Mouse (Mus musculus) CH12.LX (cell line): Measurements from ENCODE around the gene H2-Ab1. TPM values are rescaled to one million over a fixed set of nuclear protein-coding genes. Genes with fewer than 3 reads are reported as not detected.

Experiments used
- DNase-seq: peaks from one replicate; pipeline ENCODE4 v3.0.0-alpha.2; 2013; ENCODE audit errors: extremely low read depth
- H3K27ac ChIP-seq: 2 replicates; pipeline ENCODE4 v1.5.1; 2012; ENCODE audit warnings: low read depth, mild to moderate bottlenecking, control low read depth, moderate library complexity; ENCODE audit not compliant: insufficient read depth
- H3K27me3 ChIP-seq: replicated peaks from 2 replicates; pipeline ENCODE3; 2012; ENCODE audit warnings: inconsistent platforms
- H3K36me3 ChIP-seq, 2 experiments: replicated peaks in 1 of 2; 2 replicates each; pipeline versions ENCODE3 to v1.6.1; 2012; ENCODE audit warnings: inconsistent platforms in 1 of 2, low read length in 1 of 2, mild to moderate bottlenecking in 1 of 2, mixed read lengths in 1 of 2, moderate library complexity in 1 of 2; ENCODE audit not compliant: control insufficient read depth in 1 of 2, insufficient read depth in 1 of 2
- H3K4me1 ChIP-seq, 2 experiments: 2 replicates each; pipeline ENCODE4 v1.6.1; 2012; ENCODE audit warnings: inconsistent platforms in 1 of 2, moderate library complexity in 1 of 2; ENCODE audit not compliant: insufficient read depth in 2 of 2, control insufficient read depth in 1 of 2
- H3K4me2 ChIP-seq: 2 replicates; pipeline ENCODE4 v1.6.1; 2012; ENCODE audit warnings: low read depth, mild to moderate bottlenecking, control low read depth; ENCODE audit not compliant: poor library complexity, insufficient read depth, severe bottlenecking
- H3K4me3 ChIP-seq, 3 experiments: fragments of 150-350 bp in 1 of 3; sonication (generic) in 1 of 3; replicated peaks in 1 of 3; 2 replicates each; pipeline versions ENCODE3 to v1.5.1; 2011 to 2012; ENCODE audit warnings: low read depth in 2 of 3, low read length in 2 of 3, mild to moderate bottlenecking in 2 of 3, moderate library complexity in 2 of 3, control low read depth in 1 of 3, improper control_type of control experiment in 1 of 3, inconsistent platforms in 1 of 3, mixed read lengths in 1 of 3; ENCODE audit not compliant: poor library complexity in 1 of 3
- H3K79me2 ChIP-seq: replicated peaks from 2 replicates; pipeline ENCODE4 v1.6.1; 2012; ENCODE audit warnings: mild to moderate bottlenecking, moderate library complexity; ENCODE audit not compliant: control insufficient read depth, poor library complexity, insufficient read depth, severe bottlenecking; ENCODE audit errors: extremely low read depth
- H3K9ac ChIP-seq: 2 replicates; pipeline ENCODE4 v1.6.1; 2012; ENCODE audit warnings: low read depth, mild to moderate bottlenecking, control low read depth, moderate library complexity; ENCODE audit not compliant: insufficient read depth
- H3K9me3 ChIP-seq: replicated peaks from 2 replicates; pipeline ENCODE3; 2012; ENCODE audit warnings: low read length, inconsistent platforms, mixed read lengths
- BHLHE40 ChIP-seq: IDR thresholded peaks from 2 replicates; pipeline ENCODE4 v1.6.1; 2011; ENCODE audit warnings: mild to moderate bottlenecking, low read depth, low read length, improper control_type of control experiment
- CHD1 ChIP-seq: IDR thresholded peaks from 2 replicates; pipeline ENCODE4 v1.6.1; 2012; ENCODE audit warnings: low read depth, low read length, improper control_type of control experiment, inconsistent platforms
- CHD2 ChIP-seq: IDR thresholded peaks from 2 replicates; pipeline ENCODE4 v1.6.1; 2011; ENCODE audit warnings: low read length, improper control_type of control experiment
- EP300 ChIP-seq: IDR thresholded peaks from 2 replicates; pipeline ENCODE4 v1.6.1; 2011; ENCODE audit warnings: low read length, improper control_type of control experiment
- ETS1 ChIP-seq: conservative IDR thresholded peaks from 2 replicates; pipeline ENCODE4 v1.6.1; 2012; ENCODE audit warnings: low read depth, mild to moderate bottlenecking, inconsistent platforms, low read length, improper control_type of control experiment, moderate library complexity
- GABPA ChIP-seq: IDR thresholded peaks from 2 replicates; pipeline ENCODE4 v1.6.1; 2012; ENCODE audit warnings: low read depth, low read length, improper control_type of control experiment, inconsistent platforms; ENCODE audit not compliant: insufficient replicate concordance
- IRF4 ChIP-seq: IDR thresholded peaks from 2 replicates; pipeline ENCODE4 v1.6.1; 2014; ENCODE audit warnings: low read depth, mild to moderate bottlenecking, inconsistent platforms, low read length, improper control_type of control experiment
- JUN ChIP-seq: IDR thresholded peaks from 2 replicates; pipeline ENCODE4 v1.6.1; 2011; ENCODE audit warnings: low read depth, mild to moderate bottlenecking, low read length, improper control_type of control experiment, moderate library complexity; ENCODE audit not compliant: insufficient read depth
- MAZ ChIP-seq: IDR thresholded peaks from 2 replicates; pipeline ENCODE4 v1.6.1; 2012; ENCODE audit warnings: low read depth, mild to moderate bottlenecking, inconsistent platforms, low read length, improper control_type of control experiment, moderate library complexity
- MEF2A ChIP-seq: IDR thresholded peaks from 2 replicates; pipeline ENCODE4 v1.6.1; 2014; ENCODE audit warnings: low read depth, mild to moderate bottlenecking, inconsistent platforms, low read length, improper control_type of control experiment, borderline replicate concordance
- MXI1 ChIP-seq: IDR thresholded peaks from 2 replicates; pipeline ENCODE4 v1.6.1; 2011; ENCODE audit warnings: mild to moderate bottlenecking, low read depth, low read length, improper control_type of control experiment
- NELFE ChIP-seq: IDR thresholded peaks from 2 replicates; pipeline ENCODE4 v1.6.1; 2011; ENCODE audit warnings: low read depth, low read length, improper control_type of control experiment
- NRF1 ChIP-seq: IDR thresholded peaks from 2 replicates; pipeline ENCODE4 v1.6.1; 2014; ENCODE audit warnings: low read depth, mild to moderate bottlenecking, inconsistent platforms, low read length, improper control_type of control experiment, moderate library complexity
- PAX5 ChIP-seq: IDR thresholded peaks from 2 replicates; pipeline ENCODE4 v1.6.1; 2012; ENCODE audit warnings: low read length, inconsistent platforms, mixed read lengths
- POLR2A ChIP-seq: IDR thresholded peaks from 2 replicates; pipeline ENCODE4 v1.6.1; 2011; ENCODE audit warnings: low read depth, mild to moderate bottlenecking, improper control_type of control experiment, low read length
- RCOR1 ChIP-seq: conservative IDR thresholded peaks from 2 replicates; pipeline ENCODE4 v1.6.1; 2012; ENCODE audit warnings: low read depth, mild to moderate bottlenecking, inconsistent platforms, low read length, improper control_type of control experiment
- SMC3 ChIP-seq: IDR thresholded peaks from 2 replicates; pipeline ENCODE4 v1.6.1; 2011; ENCODE audit warnings: low read depth, low read length, improper control_type of control experiment
- TBP ChIP-seq: conservative IDR thresholded peaks from 2 replicates; pipeline ENCODE4 v1.6.1; 2011; ENCODE audit warnings: low read depth, low read length, improper control_type of control experiment
- TCF12 ChIP-seq: IDR thresholded peaks from 2 replicates; pipeline ENCODE4 v1.6.1; 2014; ENCODE audit warnings: low read depth, mild to moderate bottlenecking, inconsistent platforms, low read length, improper control_type of control experiment
- UBTF ChIP-seq: IDR thresholded peaks from 2 replicates; pipeline ENCODE4 v1.6.1; 2012; ENCODE audit warnings: low read depth, mild to moderate bottlenecking, inconsistent platforms, low read length, improper control_type of control experiment, moderate library complexity
- USF1 ChIP-seq: IDR thresholded peaks from 2 replicates; pipeline ENCODE4 v1.6.1; 2014; ENCODE audit warnings: low read depth, mild to moderate bottlenecking, inconsistent platforms, low read length, improper control_type of control experiment
- USF2 ChIP-seq: conservative IDR thresholded peaks from 2 replicates; pipeline ENCODE4 v1.6.1; 2011; ENCODE audit warnings: low read depth, low read length, improper control_type of control experiment
- ZMIZ1 ChIP-seq: IDR thresholded peaks from 2 replicates; pipeline ENCODE4 v1.6.1; 2012; ENCODE audit warnings: low read depth, mild to moderate bottlenecking, inconsistent platforms, low read length, improper control_type of control experiment
- dilution Hi-C: fragments of 300-500 bp; cut with MboI; formaldehyde crosslinking; loops from 2 replicates; pipeline ENCODE4 v1.14.3; 2020; ENCODE audit warnings: low sequenced_read_pairs; ENCODE audit not compliant: extremely low pct_unique_long_range_greater_than_20kb, extremely low pct_ligation_motif_present
- in situ Hi-C: fragments of 300-500 bp; cut with MboI; formaldehyde crosslinking; loops from 3 replicates; pipeline ENCODE4 v1.14.3; 2019; ENCODE audit warnings: low sequenced_read_pairs, low pct_ligation_motif_present, low pct_unique_long_range_greater_than_20kb, mixed read lengths
- polyA plus RNA-seq: library from polyadenylated mRNA; unstranded; fragments of >175 nt; gene quantifications from 2 replicates; pipeline ENCODE4 v1.2.1, GENCODE M21; 2012; ENCODE audit warnings: low read depth; ENCODE audit not compliant: insufficient read length
- total RNA-seq, 2 experiments: library from RNA; depleted of rRNA; stranded (reverse); fragments of 300-350 nt in 1 of 2; fragments of >200 nt in 1 of 2; gene quantifications; 2 replicates each; pipeline ENCODE4 v1.2.3; 2012 to 2014

The H2-Ab1 gene
- total and polyA plus RNA-seq, 3 experiments: 114 to 699 (median 119) TPM

GRCm38 (mm10) chr17:34304751-34305150 is 47.3 kb downstream of the H2-Ab1 start:
- Histone ChIP-seq H3K9ac (peak overlapping the region; percentile 50; the same call in 1 of the 2 replicates), H3K4me2 (peak overlapping the region; percentile 77), H3K27me3 (no peaks in the 10 kb centered on the region), H3K79me2 (peaks cover 23% of the 10 kb centered on the region), H3K27ac (peak overlapping the region; percentile 96), H3K4me3 (peak overlapping the region; percentile 49 to 79 (median 58)), H3K4me1 (peaks cover 12 to 38% of the 10 kb centered on the region in 2 experiments; a peak in 3 of 4 replicates), H3K9me3 (peaks cover 7% of the 10 kb centered on the region), H3K36me3 (peaks cover 6 to 22% of the 10 kb centered on the region in 2 experiments)
- dilution Hi-C loops (no loop called here), in situ Hi-C loops (no loop called here)
- DNase-seq: peak; percentile 98
- TF ChIP-seq BHLHE40: peak; percentile 1; the same call in 1 of the 2 replicates
- TF ChIP-seq TBP: peak; percentile 68; the same call in 1 of the 2 replicates
- peak; percentile 13; the same call in 1 of the 2 replicates for TF ChIP-seq IRF4
- TF ChIP-seq MEF2A: peak; percentile 16; the same call in 1 of the 2 replicates
- TF ChIP-seq UBTF: no peak
- peak; percentile 51 for TF ChIP-seq POLR2A
- TF ChIP-seq ETS1: peak; percentile 75
- TF ChIP-seq PAX5: no peak
- TF ChIP-seq JUN: no peak
- peak; percentile 99 for TF ChIP-seq CHD2

DNA sequence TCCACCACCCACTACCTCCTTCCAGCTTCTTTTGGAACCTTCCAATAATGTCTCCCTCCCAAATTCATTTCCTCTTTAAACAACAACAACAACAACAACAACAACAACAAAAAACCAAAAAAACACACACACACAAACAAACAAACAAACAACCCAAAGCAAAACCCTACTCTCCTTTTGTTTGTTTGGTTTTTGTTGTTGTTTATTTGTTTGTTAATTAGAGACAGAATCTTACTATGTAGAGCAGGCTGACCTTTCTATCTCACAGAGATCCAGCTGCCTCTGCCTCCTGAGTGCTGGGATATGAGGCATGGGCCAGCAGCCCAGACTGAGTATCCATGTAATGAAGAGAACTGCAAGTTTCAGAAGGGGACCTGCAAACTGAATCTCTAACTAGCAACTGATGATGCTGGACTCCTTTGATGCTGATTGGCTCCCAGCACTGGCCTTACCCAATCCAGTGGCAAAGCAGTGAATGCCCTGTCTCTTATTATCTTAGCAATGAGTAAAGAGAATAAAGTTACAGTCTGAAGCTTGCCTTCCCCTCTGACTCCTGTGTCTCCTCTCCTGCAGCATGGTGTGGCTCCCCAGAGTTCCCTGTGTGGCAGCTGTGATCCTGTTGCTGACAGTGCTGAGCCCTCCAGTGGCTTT is 48.0 kb downstream of the H2-Ab1 start, which contains the start of gene H2-Eb1:
Gene H2-Eb1, plus strand, starts transcription at position 488 of the 651 bp plus-strand sequence.
- peaks cover 11 to 27% of the 10 kb centered on the region in 2 experiments for H3K36me3 ChIP-seq
- dilution Hi-C loops: no loop called here
- peaks cover 12 to 43% of the 10 kb centered on the region in 2 experiments; a peak in 3 of 4 replicates for H3K4me1 ChIP-seq
- peak within 1 kb of the TSS; percentile 78 for H3K4me2 ChIP-seq
- H3K4me3 ChIP-seq: peak within 1 kb of the TSS; percentile 64 to 84 (median 79)
- peak; percentile 90 for TF ChIP-seq CHD1
- peak; percentile 59; the same call in 1 of the 2 replicates for TF ChIP-seq NELFE
- peak; percentile 81; the same call in 1 of the 2 replicates for TF ChIP-seq TCF12
- no peak for TF ChIP-seq SMC3
- TF ChIP-seq TBP: peak; percentile 95
- no peak for TF ChIP-seq GABPA
- peak; percentile 89 for TF ChIP-seq CHD2
- TF ChIP-seq IRF4: peak; percentile 18; the same call in 1 of the 2 replicates
- no peak for TF ChIP-seq PAX5
- TF ChIP-seq MAZ: no peak
- TF ChIP-seq NRF1: 0 out of 2 replicates have a peak, but pooled peaks have one; percentile 4
- no peak for TF ChIP-seq USF1
- no peak for TF ChIP-seq USF2
- TF ChIP-seq MXI1: no peak; the same call in 1 of the 2 replicates
- no peak for TF ChIP-seq RCOR1
- TF ChIP-seq EP300: no peak
- TF ChIP-seq ZMIZ1: 0 out of 2 replicates have a peak, but pooled peaks have one; percentile 73
- peak; percentile 81 for TF ChIP-seq POLR2A
- peaks cover 23% of the 10 kb centered on the region for H3K79me2 ChIP-seq
- peak within 1 kb of the TSS; percentile 97 for H3K9ac ChIP-seq
- H3K27me3 ChIP-seq: no peaks in the 10 kb centered on the region
- in situ Hi-C loops: no loop called here
- peak within 1 kb of the TSS; percentile 96 for H3K27ac ChIP-seq
- DNase-seq: peak; percentile 87
- H3K9me3 ChIP-seq: peaks cover 11% of the 10 kb centered on the region
